Mouse (Mus musculus) naive thymus-derived CD4-positive, alpha-beta T cell, adult 2 months (primary cell): ENCODE data around the gene Crb3.

ENCODE experiments used
- DNase-seq: peaks from one replicate; pipeline ENCODE4 v3.0.0-alpha.2; 2011; ENCODE audit warnings: low read depth

Gene Crb3

GRCm38 (mm10) chr17:57105181-57106034 is 46.5 kb downstream of the Crb3 start, which contains the start of gene Tnfsf9:
TSS of gene Tnfsf9 (plus strand) at chr17:57105325.
- peak; percentile 55 for DNase-seq

- DNase-seq = no peak
These were observed 47.1 kb downstream of the Crb3 start for GRCm38 (mm10) chr17:57106035-57106368.

- DNase-seq = no peak
These were observed 48.2 kb downstream of the Crb3 start for GRCm38 (mm10) chr17:57107064-57107463.

- DNase-seq = no peak
These were observed 49.2 kb downstream of the Crb3 start for GRCm38 (mm10) chr17:57108040-57108665.

- DNase-seq = peak; percentile 22
These were observed 49.8 kb downstream of the Crb3 start for GRCm38 (mm10) chr17:57108666-57109171.

- no peak for DNase-seq
These were observed 51.1 kb downstream of the Crb3 start for GRCm38 (mm10) chr17:57110005-57110404.

GRCm38 (mm10) chr17:57112768-57113474 is 54.0 kb downstream of the Crb3 start:
- no peak for DNase-seq
